Mouse (Mus musculus) left cerebral cortex, adult 8-10 months (tissue): Measurements from ENCODE around the gene Spint5. TPM values are rescaled to one million over a fixed set of nuclear protein-coding genes. Genes with fewer than 3 reads are reported as not detected.
"Not testable (repeated sequence)": the region's sequence is repeated elsewhere in the genome, so short reads cannot be mapped to it uniquely, and the experiment has no call there.

Source experiments
- DNase-seq, 2 experiments: peaks; one replicate each; pipeline ENCODE4 v3.0.0; 2022; ENCODE audit warnings: low spot score in 2 of 2
- total RNA-seq, 4 experiments: library from RNA; stranded (reverse); gene quantifications; 2 replicates each; pipeline ENCODE4 v1.2.4; 2022

Spint5 gene
- total RNA-seq: not detected

GRCm38 (mm10) chr2:164715005-164715404 lies at the start of gene Spint5:
Spint5 (plus strand) TSS chr2:164715305.
- DNase-seq: no peak

GRCm38 (mm10) chr2:164670261-164670660 lies 44.8 kb upstream of the Spint5 start:
- no peak for DNase-seq

DNA sequence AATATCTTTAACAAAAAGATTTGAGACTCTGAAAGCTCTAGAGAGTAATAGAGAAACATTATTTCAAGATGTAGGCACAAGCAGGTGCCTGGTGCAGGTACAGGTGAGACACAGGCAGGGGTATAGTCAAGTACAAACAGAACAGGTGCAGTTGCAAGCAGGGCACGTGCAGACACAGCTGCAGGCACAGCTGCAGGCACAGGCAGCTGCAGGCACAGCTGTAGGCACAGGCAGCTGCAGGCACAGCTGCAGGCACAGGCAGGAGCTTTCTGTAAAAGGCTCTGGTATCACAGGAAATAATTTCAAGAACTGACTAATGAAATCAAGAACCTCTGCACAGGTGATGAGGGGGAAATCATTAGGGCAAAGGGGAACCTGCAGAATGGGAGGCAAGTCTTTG lies 44.2 kb upstream of the Spint5 start:
- DNase-seq: no peak

DNA sequence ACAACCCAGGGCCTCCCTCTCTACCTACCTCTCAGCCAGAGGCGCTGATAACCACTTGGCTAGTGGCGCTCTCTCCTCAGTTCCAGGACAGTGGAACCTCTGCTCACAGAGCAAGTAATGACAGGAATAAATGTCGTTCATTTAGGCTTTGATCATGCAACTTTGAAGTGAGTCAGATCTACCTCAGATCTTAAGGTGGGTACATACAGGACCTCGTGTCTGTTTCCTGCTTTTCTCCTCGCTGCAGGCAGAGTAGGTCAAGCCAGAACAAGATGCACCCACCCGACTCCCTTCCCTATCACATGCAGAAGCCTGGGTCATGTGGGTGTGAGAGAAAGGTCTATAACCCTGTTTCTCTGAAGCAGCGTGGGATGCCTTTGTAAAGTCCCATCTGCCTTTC lies 41.1 kb upstream of the Spint5 start, which contains the start of gene Wfdc11:
Wfdc11 (minus strand) TSS at position 101 of the 400 bp plus-strand sequence.
- no peak for DNase-seq

DNA sequence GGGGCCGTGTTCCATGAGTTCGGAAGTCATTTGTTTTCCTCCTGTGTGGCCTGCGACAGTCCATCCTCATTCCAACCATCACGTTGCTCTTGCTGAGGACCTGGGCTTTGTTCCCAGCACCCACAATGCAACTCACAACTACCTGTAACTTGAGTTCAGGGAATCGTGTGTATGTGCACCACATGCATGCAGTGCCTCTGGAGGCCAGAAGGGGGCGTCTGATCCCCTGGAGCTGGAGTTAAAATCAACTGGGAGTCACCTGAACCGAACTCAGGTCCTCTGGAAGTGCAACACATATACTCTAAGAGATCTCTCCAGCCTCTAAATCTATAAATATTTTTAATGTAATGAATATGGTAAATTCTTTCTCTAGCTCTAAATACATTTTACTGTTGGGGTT lies 39.0 kb upstream of the Spint5 start:
- DNase-seq: no peak

- no peak for DNase-seq
Measured at GRCm38 (mm10) chr2:164676916-164677685, 38.0 kb upstream of the Spint5 start.

DNA sequence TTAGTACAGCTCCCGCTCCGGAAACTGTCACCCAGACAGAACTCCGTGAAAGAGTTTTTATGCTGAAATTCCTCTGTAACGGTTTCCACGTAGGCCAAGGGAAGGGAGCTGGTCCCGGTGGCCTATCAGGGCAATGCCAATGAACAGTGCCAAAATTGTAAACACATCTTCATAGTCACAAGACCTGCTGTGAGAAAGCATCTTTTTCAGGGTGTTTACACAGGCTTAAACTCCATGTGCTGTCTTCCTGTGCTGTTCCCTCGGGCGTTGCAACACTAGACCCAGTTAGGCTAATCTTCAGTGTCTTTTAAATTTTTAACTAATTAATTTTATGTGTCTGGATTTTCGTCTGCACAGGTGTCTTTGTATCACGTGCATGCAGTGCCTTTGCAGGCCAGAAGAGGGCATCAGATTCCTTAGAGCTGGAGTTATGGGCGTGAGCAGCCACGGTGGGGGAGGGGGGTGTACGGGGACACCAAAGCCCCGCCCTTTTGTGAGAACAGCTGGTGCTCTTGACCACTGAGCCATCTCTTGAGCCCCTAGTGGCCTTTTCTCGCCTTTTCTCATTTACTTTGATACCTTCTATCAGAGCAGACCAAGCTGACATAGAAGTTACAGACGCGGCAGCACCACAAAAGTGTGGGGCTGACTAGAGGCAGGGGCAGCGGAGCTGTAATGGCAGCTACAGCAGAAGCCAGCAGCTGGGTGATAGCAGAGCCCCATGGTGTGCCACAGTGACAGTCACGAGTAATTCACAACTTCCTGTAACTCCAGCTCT lies 36.1 kb upstream of the Spint5 start:
- DNase-seq: peak; percentile 11 to 20

DNA sequence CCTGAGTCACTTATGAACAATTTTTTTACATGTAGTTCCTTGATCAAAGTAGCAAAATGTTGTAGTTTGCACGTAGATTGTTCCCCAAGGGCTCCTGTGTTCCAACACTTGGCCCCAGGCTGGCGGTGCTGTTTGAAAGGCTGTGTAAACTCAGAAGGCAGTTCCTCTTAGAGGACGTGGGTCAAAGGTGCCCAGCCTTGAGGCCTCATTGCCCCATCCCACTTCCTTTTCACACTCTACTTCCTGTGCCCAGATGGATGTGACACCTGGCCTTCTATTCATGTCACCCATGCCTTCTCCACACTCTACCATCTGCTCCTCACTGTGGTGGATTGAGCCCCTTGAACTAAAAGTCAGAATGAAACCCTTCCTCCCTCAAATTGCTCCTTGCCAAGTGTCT lies 35.2 kb upstream of the Spint5 start:
- no peak for DNase-seq

- DNase-seq: no peak
Measured at GRCm38 (mm10) chr2:164684807-164685206, 30.3 kb upstream of the Spint5 start, which contains the start of gene Wfdc13. Wfdc13 (plus strand) TSS chr2:164685107.

DNA sequence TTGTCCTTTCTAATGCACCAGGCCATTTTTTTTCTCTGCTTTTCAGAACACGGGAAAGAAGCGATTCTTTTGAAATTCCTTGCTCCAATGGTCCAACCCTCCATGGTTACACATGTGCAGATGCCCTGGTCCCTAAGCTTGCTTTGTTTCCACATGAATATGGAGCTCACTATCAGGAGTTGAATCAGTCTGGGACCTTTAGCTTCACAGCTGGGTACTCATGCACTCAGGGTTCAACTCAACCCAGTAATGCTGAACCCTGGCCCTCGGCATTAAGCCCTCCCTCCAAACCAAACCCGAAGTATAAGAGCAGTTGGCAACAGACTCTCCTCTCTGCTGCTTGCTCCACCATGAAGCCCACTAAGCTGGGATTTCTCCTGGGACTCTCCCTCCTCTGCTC lies 16.9 kb upstream of the Spint5 start, which contains the start of gene Spint4:
Spint4 (plus strand) TSS at position 301 of the 400 bp plus-strand sequence.
- no peak for DNase-seq

- DNase-seq: no peak
Measured at GRCm38 (mm10) chr2:164700959-164701358, 14.1 kb upstream of the Spint5 start.

DNA sequence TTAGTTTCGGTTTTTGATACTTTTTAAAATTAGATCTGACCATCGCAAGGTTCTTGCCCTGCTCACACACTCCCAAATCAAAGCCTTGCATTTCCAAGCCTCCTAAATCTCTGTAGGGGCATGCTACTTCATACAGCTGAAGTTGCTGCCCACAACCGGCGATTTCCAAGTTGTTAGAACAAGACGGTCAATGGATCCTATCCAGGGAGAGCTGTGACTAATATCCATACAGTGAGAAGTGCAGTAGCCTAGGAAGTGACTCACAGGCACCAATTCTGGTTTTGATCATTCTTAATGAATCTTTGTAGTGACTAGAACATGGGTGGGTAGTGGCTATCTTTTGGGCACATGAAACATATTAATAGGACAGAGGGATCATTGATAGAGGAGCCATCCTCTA lies 13.3 kb upstream of the Spint5 start:
- no peak for DNase-seq

GRCm38 (mm10) chr2:164704235-164704634 lies 10.9 kb upstream of the Spint5 start:
- DNase-seq: no peak

- no peak for DNase-seq
Measured at GRCm38 (mm10) chr2:164705328-164705727, 9.8 kb upstream of the Spint5 start.

DNA sequence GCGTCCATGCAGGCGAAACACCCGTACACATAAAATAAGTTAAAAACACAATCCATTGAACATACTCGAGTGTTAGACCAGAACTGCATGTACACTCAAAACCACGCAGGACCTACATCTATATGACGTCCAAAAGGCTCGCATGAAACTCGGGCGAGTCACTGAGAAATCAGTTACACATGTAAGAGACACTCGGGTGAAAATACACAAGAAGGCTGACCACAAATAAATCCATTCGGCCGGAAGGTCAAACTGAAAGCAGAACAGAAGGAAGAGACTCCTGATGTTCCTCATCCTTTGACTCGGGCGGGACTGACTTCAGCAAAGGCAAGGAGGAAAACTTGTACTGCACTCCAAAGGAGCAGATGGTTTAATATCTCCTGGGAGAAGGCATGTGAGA lies 9.1 kb upstream of the Spint5 start:
- DNase-seq: no peak

- not testable (repeated sequence) for DNase-seq
Measured at GRCm38 (mm10) chr2:164716194-164716786, 1.2 kb downstream of the Spint5 start.

- no peak for DNase-seq
Measured at GRCm38 (mm10) chr2:164723276-164723675, 8.2 kb downstream of the Spint5 start.

DNA sequence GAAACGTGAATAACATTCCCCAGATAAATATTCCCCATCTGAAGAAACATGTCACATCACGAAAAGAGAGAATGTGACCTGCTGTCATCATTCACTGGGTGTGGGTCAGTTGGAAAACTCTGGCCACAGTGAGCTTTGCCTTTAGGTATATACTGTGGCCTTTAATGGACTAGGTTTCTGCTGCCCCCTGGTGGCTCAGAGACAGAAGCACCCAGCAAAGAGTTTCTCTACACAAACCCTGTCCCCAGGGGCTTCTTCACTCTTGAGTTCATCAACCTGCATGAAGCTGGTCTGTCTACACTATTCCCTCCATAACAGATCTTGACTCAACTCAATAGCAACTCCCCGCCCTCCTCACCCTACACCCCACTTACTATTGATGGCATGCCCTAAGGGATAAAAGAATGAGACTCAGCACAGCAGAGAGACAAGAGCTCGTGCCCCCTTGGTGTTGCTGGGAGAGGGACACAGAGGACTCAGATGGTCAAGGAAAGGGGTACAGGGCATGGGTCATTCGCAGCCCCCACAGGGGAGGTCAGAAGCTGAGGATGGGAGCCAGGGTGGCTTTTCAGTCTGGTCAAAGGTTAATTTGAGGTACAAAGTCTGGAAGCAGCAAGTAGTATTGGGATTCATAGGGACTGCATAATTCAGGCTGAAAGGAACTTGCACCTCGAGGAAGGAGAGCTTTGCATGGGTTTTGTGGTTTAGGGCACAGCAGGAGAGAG lies 11.0 kb downstream of the Spint5 start:
- peak in 1 of 2 experiments; percentile 30 for DNase-seq

DNA sequence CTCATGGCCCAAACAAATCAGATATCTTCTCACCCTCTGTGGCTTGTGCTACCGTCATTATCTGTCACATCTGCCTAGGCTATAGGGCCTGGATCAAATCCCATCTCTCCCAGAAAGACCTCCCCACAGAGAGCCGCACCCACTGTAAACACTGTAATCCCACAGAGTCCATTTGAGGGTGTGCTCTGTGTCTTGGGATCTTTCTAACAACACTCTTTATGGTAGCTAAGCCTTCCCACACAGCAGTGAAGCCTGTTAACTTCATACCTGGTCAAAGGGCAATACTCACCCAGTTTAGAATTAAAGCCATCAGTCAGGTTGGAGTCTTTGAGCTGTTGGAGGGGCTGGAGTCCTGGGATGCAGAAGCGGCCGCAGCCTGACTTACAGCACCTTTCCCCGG lies 16.6 kb downstream of the Spint5 start:
- DNase-seq: no peak

DNA sequence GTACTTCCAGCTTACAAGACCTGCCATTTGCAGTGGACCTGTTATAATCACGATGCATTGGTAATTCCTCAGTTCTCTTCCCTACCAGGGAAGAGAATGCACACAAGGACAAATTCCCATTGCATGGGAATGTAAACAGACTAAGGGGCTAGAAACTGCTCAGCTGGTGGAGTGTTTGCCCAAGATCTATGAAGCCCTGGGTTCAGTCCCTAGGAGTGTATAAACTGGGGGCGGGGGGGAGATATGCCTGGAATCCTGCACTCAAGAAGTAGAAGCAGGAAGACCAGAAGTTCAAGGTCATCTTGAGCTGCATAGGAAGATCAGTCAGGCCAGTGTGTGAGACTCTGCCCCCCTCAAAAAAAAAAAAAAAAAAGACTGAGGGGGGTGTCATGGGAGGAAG lies 18.2 kb downstream of the Spint5 start:
- no peak for DNase-seq

GRCm38 (mm10) chr2:164734839-164735238 lies 19.7 kb downstream of the Spint5 start:
- no peak for DNase-seq
